Mouse (Mus musculus) frontal cortex, adult 2 months (tissue): ENCODE results near the gene Cfap52. TPM values are rescaled to one million over a fixed set of nuclear protein-coding genes. Genes with fewer than 3 reads are reported as not detected.
A peak's percentile ranks its signal among the peaks of the same experiment; 100 is the strongest.

ENCODE experiments used
- DNase-seq, 2 experiments: peaks; one replicate each; pipeline ENCODE4 v3.0.0; 2022; ENCODE audit warnings: low spot score in 1 of 2; ENCODE audit errors: extremely low spot score in 1 of 2
- polyA plus RNA-seq: library from polyadenylated mRNA; depleted of rRNA; stranded (reverse); fragments of >200 nt; gene quantifications from 2 replicates; pipeline ENCODE4 v1.2.3, GENCODE M21; 2012; rRNA removed

Gene Cfap52
- polyA plus RNA-seq, result 0.56 and 0.92 TPM in 2 replicates

DNA sequence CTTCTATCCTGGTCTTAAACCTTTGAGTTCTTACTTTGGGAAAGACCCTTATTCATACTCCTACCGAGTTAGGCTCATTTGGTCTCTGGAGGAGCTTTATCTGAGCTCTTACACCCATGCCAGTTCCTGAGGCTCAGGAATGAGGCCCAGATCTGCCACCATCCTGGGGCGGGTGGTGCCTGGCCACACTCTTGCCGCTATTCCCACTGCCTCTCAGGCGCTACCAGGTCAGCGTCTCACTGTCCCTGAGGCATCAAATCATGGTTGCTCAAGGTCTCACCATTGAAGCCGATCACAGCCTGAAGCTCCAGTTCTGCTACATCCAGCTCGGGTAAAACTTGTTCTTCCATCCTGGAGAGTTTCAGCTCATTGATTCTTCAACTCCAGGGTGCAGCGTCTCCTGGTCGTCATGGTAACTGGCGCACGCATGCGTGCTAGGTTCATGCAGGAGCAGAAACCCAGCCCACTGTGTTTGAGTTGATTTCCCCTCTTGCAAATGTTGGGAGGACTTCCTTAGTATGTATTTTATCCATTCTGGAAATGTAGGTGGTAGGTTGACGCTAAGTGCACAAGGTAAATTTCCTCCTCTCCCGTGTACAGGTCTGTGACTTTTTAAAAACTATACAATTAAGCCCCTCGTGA, at the start of gene Cfap52:
Gene Cfap52, minus strand, starts transcription at position 410 of the 642 bp plus-strand sequence.
- DNase-seq, result peak; percentile 70 to 91

DNA sequence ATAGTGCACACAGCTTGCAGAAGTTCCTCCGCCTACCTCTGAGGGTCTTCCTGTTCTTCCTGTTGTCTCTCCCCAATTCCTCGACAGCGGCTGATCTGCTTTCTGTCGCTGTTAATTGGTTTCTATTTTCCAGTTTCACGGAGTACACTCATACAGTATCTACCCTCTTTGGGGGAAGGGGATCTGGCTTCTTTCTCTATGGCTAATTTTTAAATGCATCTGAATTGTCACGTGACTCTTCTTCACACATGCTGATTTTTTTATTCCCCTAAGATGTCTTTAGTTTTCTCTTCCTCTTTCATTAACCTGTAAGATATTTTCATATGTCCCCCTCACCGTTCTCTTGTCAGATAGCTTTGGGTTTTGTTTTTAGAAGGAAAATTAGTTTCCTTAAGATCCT, 46.8 kb upstream of the Cfap52 start:
- DNase-seq, result no peak

DNA sequence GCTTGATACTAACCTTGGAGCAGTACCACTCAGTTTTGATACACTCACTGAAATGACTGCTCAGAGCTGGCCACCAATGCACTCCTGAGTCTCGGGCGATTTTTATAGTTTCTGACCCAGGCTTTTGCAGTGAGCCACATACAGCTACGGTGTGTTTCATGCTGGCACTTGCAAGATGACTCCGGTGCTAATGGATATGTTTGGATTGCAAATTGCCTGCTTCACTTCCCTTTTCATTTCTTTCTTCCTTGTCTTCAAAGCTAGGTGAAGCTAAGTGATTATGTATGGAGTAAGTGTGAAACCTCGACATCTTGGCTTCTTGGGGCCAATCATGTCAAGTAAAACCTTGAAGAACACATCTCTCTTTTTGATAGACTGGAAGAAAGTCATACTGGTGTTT, 43.9 kb upstream of the Cfap52 start:
- no peak for DNase-seq

DNA sequence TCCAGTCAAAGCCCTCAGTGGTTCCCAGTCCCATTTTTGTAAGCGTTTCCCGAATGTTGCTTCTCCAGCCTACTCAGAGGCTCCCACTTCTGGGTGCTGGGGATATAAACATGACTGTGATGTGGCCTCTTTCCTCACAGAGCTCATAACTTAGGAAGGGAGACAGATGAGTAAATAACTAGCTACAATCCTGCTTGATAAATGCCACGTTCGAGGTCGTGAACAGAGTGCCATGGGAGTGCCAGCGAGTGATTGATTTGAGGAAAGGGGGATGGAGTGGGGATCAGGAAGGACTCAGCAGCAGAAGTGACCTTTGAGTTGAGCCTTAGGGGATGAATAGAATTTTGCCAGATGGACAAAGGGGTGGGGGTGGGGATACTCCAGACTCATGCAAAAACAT, 42.2 kb upstream of the Cfap52 start:
- DNase-seq, result no peak

DNA sequence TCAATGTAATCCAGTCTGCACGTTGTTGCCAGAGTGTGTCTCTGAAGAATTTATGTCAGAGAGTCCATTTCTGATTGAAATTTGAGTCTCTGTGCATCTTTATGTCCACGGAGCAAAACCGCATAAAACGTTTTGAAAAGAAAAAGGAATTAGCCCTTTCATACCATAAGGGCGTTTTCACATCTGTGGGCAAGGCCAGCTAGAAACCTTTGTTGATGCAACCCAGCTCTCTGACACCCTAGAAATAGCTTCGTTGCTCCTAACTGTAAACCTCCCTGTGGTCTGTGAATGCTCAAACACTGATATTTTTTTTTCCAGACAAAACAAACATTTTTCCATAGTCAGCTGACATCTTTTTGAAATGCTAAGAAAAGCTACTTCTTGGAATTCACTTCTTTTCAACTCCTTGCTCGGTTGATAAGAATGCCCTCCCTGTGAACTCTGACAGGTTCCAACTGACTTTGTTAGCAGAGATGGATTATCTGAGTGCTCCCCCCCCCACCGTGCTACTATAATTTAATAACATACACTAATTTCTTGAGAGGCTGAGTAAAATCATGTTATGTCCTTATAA, 40.9 kb upstream of the Cfap52 start:
- DNase-seq, result no peak

DNA sequence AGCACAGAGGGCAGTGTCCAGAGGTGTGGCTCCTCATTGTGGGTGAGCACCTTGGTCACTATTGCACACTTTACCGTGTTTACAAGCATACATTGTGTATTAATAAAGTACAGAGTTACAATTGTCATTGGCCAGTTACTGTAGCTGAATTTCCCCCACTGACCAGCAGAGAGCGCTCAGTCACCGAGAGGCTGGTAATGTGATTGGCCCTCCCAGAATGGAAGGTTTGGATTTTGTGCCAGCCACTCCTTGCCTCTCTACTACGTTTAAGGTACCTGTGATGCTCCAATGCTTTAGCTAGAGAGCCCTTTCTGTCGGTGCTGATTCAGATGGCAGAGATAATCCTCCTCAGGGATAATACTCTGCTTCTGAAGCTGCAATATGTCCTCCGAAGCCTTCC, 38.7 kb upstream of the Cfap52 start:
- DNase-seq, result peak in 1 of 2 experiments; percentile 88

DNA sequence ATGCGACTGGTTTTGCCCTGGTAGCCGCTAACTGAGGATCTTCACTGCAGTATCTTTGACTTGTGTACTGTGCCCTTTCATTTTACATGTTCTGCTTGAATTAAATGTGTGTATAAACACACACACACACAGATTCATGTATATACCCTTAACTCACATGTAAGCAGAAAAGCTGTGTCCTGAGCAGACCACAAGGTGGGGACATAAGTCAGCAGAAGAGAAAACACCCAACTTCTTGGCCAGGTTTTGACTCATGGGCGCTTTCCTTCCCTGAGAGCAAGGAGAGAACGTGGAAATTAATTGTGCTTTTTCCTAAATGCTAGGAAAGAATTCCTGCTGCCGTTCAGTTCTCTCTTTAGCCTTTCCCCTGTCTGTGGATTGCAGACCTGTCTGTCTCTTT, 34.2 kb upstream of the Cfap52 start:
- no peak for DNase-seq

DNA sequence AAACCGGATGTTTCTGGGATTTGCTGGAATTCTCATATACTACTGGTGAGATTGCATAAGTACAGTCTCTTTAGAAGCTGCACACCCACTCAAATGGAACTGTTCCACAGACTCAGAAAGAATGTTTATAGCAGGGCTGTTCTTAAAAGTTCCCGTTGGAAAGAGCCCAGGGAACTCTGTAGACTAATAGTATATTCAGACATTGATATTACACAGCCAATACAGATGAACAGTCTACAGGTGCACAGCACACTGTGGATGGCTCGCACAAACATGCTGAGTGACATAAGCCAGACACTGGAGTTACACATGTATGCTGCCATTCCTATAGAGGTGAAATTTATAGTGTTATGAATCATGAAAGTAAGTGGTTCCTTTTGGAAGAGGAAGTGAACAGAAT, 33.5 kb upstream of the Cfap52 start:
- DNase-seq, result peak; percentile 38 to 80

DNA sequence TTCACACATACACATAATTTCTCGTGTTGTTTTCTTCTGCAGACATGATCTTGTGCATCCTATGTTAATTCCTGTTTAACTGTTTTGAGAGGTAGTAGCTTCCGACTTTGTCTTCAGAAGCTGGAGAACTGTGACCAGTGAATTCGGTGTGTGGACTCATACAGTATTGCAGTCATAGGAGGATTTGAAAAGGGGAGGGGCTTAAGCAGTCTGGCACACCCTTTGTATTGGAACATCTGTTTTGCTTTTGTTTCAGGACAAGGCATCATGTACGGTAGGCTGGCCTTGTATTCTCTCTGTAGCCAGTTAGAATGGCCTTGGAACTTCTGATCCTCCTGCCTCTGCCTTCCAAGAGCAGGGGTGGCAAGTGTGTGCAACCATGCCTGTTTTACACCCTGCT, 30.5 kb upstream of the Cfap52 start:
- no peak for DNase-seq

DNA sequence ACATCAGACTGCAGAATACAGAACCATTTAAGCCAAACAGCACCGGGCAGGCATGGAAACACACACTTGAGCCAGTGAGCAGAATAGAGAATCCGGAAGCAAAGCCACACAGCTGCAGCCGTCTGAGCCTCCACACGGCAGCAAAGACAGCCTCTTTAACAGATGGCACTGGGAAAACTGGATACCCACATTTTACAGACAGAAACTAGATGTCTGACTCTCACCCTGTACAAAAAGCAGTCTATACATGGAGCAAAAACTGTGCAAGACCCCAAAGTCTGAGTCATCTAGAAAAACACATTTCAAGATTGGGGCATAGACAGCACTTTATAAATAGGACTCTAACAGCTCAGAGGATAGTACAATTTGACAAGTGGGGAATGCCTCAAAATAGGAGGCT, 25.8 kb upstream of the Cfap52 start:
- DNase-seq, result peak in 1 of 2 experiments; percentile 36

DNA sequence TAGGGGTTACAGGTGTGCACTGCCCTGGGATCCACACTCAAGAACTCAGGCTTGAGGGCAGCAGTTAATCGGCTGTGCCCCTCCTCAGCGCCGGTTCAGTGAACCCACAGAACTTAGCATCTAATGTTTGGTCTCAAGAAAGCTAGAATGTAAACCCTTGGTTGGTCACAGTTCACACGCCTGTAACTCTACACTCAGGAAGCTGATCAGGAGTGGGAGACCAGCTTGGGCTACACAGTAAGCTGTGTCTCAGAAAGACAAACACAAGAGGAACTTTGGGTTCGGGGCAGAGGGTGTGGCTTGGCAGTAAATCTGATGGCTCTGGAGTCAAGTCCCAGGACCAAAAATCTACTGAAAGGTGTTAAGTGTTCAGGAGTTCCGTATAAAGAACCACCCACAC, 18.1 kb upstream of the Cfap52 start:
- DNase-seq, result no peak

DNA sequence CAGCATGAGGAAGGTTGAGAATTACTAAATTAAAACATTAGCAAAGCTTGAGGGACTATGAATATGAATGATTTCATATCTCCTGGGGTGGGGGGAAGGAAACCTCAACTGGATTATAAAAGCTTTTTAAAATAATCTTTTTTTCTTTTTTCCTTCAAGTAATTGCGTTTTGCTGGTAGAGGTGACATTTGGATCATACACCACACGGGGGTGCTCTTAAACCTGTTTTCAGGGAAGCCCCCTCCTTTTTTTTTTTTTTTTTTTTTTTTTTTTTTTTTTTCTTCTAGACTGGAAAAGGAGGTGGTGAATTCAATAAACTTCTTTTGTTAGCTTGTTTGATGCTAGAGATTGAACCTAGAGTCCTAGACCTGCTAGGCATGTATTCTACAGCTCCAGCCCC, 9.8 kb upstream of the Cfap52 start:
- DNase-seq, result peak in 1 of 2 experiments; percentile 51

DNA sequence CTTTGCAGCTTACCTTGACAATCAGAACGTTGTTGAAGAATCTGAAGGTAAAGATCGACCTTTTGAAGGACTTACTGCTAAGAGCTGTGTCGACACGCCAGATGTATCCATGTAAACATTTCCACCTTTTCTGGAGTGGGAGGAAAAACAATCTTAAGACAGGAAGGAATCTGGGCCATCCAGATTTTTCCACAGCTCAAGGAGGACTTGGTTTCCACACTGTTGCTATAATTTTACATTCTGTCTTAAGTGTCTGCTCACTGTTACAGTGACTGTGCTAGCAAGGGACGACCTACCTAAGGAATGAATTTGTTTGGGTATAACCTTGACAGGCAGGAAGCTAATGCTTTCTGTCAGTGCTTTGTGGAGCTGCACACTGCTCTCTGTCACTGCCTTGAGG, 7.8 kb upstream of the Cfap52 start:
- no peak for DNase-seq

DNA sequence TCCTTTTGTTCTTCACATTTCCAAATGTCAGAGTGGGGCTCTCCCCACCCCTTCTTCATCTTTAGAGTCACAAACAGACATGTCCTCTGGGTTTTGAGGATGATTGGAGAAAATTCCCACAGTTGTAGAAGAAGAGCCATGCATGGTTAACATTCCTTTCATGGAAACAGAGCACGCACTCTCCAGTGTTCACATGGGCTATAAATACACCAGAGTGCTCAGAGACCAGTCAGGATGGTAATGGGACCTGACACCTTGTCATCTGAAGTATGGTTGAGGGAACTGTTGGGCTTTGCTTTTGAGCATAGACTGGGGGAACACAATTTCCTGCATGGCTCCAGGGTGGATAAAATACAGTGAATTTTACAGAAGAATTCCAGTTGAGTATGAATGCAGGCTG, 7.2 kb upstream of the Cfap52 start:
- DNase-seq, result no peak

DNA sequence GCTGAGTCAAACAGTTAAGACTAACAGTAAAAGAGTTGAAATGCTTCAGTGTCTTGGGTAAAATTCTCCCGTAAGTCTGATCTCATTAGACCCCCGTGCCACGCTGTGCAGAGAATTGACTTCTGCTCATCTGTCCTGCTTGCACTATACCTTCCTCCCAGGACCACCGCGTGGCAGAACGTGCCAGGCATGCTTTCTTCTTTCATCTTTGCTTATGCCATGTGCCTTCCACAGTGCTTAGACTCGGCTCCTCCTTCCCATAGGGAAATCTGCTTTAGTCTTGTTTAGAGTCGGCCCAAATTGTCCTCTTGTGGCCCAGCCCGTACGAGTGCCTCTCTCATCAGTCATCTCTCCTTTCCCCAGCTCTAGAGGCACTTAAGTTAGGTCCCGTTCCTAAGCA, 2.4 kb upstream of the Cfap52 start:
- no peak for DNase-seq

DNA sequence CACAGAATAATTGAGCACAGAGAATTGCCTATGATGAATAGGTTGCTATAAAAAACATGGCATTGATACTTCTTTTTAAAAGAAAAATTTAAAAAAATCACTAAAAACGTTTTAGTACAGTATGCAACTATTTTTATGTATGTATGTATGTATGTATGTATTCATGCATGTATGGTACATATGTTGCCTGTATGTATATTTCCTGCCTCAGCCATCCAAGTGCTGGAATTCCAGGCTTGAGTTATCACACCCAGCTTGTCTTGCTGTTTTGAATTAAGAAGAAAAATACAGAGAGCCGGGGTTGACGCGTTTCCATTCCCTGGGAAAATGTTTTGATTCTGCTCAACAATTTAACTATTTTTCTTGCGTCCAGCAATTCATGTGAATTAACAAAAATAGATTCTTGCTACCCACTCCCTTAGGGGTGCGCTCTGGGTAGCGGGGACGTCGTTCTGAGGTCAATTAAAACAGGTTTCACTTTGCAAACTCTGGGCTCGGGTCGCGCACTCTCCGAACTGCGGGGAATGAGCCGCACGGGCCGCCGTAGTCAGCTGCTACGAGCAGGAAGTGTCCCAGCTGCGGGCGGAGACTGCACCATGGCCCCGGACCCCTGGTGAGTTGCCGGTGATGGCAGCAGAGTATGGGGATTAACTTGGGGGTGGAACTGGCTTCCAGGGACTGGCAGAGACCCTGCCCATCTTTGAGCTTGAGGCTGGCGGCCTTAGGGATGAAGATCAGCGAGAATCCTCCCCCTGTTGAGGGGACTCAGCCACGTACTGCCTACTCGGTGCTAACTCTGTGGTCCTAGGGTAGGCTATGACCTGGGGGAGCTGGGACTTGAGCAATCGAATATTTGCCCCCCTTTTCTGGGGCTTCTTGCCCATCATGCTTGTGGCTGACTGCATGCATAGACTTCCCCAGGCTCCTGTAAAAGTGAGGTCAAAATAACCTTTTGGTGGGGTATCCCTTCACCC, 741 bp upstream of the Cfap52 start, which contains the start of gene Stx8:
Gene Stx8, plus strand, starts transcription at position 289 of the 974 bp plus-strand sequence.
- DNase-seq, result peak; percentile 60 to 95

DNA sequence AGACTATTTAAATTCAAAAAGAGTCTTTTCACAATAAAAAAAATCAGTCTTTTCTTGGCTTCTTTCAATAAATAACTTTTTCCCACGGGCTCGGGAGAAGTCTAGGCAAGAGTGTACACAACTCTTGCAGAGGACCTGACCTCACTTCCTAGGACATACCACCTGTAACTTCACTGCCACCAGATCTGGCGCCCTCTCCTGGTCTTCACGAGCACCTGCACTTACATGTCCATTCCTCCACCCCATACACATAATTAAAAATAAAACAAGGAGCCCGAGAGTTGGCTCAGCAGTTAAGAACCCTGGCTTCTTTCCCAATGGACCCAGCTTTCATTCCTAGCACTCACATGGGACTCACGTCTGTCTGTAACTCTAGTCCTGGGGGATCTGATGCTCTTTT, 1.3 kb downstream of the Cfap52 start:
- no peak for DNase-seq

DNA sequence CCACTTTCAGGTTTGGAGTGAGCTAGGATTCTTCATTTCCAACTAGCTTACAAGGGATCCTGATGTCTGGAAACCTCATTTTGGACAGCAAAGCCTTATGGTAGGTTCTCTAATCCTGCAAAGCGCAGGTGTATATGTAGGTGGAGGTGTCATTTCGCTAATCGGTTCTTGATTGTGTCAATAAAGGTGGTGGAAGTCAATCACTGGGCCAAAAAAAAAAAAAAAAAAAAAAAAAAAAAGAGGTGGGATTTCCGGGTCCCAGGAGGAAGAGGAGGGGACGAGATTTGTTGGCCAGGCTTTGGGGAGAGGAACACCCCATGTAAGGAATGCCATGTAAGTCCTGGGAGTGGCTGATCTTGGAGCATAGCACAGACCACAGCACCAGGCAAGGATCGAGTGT, 11.0 kb downstream of the Cfap52 start:
- DNase-seq, result no peak

DNA sequence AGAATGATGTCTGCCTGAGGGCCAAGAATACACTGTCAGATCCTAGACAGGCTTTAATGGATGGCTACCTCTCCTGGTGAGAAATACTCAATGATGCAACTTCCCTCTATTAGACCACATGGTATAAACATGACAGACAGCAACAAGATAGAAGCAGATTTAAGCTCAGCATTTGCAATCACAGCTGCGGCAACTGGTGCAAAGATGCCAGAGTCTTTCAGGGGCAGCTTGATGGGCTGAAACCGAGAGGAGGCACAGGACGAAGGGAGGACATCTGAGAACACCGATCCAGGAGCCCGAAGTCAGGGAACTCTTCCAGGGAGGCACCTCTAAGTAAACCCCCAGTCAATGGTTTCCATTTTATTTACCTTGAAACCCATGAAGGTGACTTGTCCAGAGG, 11.8 kb downstream of the Cfap52 start:
- DNase-seq, result no peak

DNA sequence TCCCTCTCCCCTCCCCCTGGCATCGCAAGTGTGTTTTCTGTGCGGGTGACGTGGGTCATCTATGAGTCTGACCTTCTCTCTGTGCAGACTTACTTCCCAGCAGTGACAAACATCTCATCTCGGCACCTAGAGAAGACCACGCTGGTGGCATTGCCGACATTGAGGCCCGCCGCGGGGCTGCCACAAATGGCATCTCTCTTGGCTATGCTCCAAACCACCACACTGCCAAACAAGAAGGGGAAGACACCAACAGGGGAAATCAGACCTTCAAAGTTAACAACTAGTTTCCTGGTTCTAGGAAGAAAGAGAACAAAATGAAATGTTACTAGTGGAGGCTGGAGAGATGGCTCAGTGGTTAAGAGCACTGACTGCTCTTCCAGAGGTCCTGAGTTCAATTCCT, 16.0 kb downstream of the Cfap52 start:
- no peak for DNase-seq

DNA sequence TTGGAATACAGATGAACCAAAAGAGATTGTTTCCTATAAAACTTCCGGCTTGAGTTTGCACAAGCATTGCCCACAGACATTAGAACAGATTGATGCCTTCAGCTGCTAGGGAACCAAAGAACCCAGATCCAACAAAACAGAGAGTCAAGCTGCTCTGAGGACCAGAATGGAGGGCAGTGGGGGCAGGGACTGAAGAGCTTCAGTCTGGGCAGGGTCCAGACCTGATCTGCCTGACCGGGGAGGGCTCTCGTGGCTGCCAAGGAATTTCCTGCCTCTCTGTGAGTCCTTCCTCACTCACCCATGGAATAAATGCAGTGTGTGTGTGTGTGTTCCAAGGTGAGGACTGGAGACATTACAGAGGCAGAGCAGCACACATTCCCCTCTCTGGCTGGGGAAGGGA, 17.2 kb downstream of the Cfap52 start:
- no peak for DNase-seq
